Mouse (Mus musculus): Measurements from ENCODE around the gene Gm45261.

The Gm45261 gene

GRCm38 (mm10) chr1:80410229-80410973 is 50.8 kb downstream of the Gm45261 start:
- no peak for DNase-seq (ENCODE audit: low spot score)

DNA sequence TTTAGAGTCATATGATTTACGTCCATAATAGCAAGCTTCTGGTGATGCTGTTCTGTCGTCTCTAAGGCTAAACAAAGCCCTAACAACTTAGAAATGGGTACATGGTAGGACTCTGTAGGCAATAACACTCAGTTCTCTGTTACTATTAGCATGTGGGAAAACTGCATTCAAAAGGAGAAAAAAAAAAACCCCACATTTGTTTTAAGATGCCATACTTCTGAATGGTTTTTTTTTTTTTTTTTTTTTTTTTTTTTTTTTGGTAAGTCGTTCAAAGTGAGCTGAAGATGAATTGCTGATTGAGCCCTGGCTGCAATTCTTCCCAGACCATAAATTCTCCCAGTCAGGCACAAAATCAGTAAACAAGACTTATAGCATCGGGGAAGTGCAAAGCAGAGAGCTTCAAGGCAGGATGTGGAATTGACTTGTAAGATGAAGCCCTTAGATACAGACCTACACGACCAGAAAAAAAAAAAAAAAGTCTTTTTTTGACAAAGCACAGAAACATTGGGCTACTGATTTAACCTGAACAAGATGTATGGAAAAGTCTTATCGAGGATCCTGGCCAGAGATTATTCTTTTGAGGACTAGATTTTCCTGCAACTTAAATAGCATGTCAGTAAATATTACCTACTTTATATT is 51.7 kb downstream of the Gm45261 start:
- no peak for DNase-seq (ENCODE audit: low spot score)

GRCm38 (mm10) chr1:80408586-80408985 is 52.7 kb downstream of the Gm45261 start:
- DNase-seq (ENCODE audit: low spot score), result peak; percentile 85

DNA sequence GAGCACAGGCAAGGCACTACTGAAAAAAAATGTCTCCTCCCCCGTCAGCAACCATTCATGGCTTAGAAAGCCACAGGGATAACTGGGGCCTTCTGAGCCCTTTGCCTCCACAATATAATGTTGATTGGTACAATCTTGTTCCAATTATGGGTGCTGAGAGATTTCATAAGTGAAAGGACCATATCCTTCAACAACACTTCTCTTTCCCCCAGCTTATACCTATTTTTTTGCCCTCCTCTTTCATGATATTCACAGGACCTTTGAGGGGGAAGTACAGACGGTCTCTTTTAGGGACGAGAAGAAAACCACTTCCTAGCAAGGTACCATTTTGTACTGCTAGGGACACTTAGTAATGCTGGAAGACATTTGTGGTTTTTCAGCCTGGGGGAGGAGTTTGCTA is 57.1 kb downstream of the Gm45261 start:
- no peak for DNase-seq (ENCODE audit: low spot score)

GRCm38 (mm10) chr1:80403366-80403893 is 57.8 kb downstream of the Gm45261 start:
- DNase-seq (ENCODE audit: low spot score), result no peak

DNA sequence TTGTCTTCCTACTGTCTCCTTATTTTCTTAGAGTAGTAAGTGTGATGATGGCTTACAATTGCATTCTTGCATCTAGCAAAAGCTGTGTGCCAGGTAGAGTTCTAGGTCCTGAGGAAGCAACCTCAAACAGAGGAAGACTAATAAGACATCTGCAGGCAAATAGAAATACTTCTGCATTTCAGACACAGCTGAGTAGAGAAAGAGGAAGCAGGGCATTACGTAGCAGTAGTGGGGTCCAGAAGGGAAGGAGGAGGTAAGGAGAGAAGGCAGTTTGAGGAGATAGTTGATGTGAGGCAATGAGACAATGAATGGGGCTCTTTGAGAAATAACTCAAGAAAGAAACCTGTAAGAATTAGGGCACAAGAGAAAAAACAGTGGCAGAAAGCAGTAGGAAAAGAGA is 59.3 kb downstream of the Gm45261 start:
- no peak for DNase-seq (ENCODE audit: low spot score)
